Mouse (Mus musculus): ENCODE measurements around the gene Crygd.
"Not testable (repeated sequence)": the region's sequence is repeated elsewhere in the genome, so short reads cannot be mapped to it uniquely, and the experiment has no call there.

Crygd gene

DNA sequence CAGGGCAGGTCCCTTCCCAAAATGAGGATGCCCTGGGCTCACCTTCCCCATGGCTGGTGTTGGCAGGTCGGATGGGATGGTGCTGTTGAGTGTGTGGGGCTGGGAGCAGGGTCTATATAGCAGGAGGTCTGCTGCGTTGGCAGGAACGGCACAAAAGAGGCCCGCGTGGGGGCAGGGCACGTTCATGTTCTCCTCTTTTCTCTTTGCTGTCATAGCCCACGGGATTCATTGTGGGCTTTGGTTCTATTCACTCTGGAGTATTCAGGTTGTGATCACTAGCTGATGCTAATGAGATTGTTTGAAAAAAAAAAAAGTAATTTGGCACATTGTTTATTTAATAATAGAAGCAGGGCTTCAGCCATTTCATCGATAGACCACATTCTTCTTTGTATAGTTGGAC, at the start of gene Crygd:
Gene Crygd (minus strand): TSS at position 101 of the 400 bp plus-strand sequence.
- no peak for DNase-seq (ENCODE audit: low spot score)

DNA sequence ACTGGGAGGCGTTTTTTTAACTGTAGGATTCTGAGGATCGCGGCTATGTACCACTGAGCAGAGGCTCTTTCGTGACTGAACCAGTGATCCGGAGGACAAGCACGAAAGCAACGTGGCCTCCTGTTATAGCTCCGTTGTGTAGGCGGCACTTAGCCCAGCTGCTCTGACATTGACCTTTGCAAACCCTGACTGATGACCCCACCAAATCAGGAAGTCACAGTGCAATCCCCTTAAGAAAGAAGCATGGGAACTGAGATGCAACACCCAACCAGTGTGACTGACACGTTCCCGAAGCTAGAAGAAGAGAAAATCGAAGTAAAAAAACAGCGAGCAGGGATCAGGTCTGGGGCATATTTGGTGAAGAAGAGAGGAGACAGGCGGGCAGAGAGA, 49.5 kb upstream of the Crygd start:
- no peak for DNase-seq (ENCODE audit: low spot score)

DNA sequence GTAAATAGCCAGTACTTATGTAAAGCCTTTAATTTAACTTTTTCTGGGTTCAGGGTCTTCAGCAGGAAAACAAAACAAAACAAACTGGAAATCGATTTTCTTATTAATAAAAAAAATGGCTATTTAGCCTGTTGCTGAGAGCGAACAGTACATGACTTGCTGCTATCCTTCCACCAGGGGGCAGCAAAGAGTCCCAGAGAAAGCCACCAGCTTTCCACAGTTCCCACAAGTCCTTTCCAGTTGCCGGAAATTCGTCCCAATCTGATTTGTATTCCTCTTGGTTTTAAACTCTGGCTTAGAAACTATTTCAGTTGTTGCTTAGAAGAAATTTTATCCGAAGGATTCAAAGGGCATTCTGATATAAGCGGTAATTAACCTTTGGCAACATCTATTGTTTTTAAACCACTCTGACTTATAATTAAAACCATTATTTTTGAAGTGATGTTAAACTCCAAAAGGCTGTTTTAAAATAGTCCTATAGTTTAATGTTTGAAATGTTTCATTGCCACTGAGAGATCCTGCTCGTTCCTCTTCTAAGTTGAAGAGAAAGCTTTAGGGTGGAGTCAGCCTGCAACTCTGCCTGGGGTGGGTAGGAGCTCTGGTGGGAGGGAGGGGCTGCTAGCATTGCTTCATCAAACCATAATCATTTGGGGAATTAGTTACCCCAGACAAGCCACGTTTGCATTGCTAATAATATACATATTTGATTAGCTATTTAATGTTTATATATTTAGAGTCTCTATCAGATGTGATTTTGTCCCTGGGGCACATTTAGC, 49.0 kb upstream of the Crygd start:
- DNase-seq (ENCODE audit: low spot score) = peak; percentile 52

DNA sequence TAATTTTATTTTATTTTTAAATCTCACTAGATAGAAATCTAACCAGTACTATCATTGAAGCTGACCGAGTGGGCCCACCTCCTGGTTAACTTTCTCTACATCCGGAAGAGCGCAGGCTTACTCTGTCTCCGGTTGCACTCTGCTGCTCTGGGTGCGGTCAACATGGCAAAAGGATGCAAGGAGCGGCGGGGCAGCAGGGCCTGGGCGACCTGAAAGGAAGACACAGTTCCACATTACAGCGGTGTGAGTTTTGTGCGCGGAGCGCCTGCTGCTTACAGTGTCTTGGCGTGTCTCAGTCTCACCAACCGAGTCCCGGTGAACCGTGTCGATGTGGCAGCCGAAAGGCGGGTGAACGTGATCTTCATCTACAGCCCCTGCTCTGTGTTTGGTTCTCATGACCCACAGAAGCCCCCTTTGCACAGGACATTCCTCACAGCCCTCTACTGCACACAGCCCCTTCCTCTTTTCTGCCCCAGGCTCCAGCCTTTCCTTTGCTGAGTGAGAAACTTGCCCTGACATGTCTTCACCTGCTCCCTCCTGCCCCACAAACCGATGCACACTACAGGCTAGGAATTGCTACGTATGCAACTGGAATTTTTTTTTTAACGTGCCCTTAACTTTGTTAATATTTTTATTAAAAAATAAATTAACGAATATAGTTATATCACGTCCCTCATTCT, 46.6 kb upstream of the Crygd start:
- DNase-seq (ENCODE audit: low spot score) = no peak

DNA sequence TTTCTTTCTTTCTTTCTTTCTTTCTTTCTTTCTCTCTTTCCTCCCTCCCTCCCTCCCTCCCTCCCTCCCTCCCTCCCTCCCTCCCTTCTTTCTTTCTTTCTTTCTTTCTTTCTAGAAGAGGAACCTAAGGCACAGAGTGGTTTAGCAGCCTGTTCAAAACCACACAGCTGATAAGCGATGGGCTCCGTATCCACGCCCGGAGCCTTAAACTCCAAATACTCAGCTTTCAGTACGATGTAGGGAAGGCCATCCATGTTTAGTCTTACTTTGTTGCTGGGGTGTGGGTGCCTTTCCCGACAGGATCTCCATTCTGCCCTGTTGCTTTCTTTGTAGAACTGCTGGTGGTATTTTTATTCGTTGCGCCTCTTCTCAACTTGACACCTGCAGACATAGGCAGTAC, 45.9 kb upstream of the Crygd start:
- no peak for DNase-seq (ENCODE audit: low spot score)

DNA sequence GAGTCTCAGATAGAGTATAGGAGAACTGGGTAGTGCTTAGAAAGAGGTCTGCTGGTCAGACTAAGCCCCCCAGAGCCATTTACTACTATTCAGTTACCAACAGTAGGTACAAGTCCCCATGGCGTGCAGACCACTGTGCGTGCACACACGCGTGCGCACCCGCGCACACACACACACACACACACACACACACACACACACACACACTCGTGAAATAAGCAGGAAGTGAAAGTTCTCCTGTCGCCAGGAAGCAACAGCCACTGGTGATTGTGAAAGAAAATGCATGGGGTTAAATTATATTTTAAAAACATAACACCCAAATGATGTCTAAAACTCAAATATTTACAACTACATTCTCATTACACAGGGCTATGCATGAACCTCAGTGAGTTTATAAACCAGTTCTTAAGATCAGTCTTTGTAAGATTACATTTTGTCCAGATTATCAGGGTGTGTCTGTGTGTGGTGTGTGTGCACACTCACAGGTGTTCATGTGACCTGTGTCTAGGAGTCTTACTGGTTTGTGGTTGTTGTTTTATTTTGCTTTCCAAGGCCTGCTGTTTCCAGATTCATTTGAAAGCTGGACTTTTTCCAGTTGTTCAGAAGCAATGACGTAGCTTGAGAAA, 44.5 kb upstream of the Crygd start:
- no peak for DNase-seq (ENCODE audit: low spot score)

DNA sequence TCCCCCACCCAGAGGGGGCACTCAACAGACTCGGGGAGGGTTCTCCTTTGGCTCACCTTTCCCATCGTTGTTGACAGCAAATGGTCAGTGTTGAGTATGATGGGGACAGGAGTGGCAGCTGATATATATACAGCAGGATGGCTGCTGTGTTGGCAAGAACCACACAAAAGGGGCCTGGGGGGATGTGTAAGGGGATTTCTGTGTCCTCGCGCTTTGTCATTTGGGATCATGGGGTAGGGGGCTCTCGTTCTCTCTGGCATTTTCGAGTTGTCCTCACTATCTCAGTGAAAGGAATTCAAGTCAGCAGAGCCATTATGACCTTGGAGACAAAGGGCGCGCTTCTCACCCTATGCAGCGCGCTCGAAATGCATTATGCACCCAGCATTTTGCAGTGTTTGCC, 40.0 kb upstream of the Crygd start, which contains the start of gene Cryga:
Gene Cryga (minus strand): TSS at position 101 of the 400 bp plus-strand sequence.
- DNase-seq (ENCODE audit: low spot score) = no peak

DNA sequence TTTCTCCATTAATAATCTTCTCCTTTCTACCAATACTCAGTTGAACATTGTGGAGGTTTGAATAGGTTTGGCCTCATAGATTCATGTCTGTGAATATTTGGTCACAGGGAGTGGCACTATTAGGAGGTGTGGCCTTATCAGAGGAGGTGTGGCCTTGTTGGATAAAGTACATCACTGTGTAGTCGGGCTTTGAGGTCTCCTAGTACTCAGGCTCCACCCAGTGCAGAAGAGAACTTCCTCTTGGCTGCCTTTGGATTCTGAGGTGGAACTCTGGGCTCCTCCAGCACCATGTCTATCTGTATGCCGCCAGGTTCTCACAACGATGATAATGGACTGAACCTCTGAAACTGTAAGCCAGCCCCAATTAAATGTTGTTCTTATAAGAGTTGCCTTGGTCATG, 33.7 kb upstream of the Crygd start:
- DNase-seq (ENCODE audit: low spot score) = no peak

DNA sequence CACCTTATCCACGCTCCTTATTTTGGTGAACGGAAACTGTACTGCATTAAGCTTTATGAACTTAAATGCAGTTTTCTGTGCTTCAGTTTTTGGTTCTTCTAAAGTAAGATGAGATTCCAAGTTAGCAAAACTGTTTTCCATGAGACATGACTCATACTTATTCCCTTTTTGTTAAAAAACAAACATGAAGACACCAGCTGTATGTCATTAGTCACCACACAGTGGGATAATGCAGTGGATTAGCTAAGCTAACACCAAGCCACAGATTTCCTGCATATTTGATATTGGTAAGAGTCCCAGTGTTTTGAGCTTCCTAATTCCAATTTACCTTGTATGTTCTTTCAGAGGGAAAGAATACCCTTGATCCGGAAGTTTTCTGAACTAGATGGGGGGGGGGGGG, 28.3 kb upstream of the Crygd start:
- DNase-seq (ENCODE audit: low spot score) = no peak

DNA sequence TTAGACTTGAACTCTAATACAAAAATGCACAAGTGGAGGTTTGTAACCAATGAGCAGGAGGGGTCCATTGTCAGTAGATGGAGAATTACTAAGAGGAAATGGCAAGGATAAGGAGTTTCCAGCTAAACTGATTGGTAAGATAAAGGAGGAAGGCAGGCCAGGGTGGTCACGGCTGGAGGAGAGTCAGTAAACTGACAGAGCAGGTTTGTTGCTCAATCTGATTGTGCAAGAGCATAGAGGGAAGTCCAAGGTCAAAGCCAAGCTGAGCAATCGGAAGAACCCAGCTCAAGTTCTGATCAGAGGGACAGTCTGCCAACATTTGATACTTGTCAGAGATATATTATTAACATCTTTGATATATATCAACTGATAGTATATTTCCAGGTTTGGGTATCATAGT, 27.1 kb upstream of the Crygd start:
- no peak for DNase-seq (ENCODE audit: low spot score)

DNA sequence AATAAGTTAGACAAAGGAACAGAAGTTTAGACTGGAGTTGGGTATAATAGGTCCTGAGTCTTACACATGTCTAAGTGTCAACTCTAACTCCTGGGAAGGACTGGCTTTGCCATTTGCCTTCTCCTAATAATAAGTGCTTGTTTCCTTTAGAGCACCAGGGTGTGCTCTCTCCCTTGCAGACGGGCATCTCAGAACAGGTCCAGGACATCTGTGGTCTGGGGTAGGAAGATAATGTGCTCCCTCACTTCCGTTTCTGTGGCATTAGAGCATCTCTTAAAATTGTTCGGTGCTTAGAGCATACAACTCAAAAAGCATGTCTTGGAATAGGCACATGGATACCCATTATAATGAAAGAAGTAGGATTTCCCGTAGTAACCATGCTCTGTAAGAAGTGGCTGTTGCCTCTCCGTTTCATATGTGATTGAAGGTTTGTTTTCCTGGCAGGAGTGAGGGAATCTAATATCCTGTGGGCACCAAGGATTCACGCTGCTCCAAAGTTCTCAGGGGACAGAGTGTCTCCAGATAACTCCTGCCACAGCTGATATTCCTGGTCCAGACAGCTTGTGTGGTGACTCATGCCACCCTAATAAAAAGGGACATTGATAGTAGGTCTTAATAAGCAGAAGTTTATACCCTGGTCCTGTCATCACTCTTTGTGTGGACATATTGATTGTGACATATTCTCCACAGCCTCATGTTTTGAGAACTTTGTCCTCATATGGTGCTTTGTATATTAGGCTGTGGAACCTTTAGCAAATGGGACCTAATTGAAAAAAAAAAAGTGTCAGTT, 25.5 kb upstream of the Crygd start:
- no peak for DNase-seq (ENCODE audit: low spot score)

DNA sequence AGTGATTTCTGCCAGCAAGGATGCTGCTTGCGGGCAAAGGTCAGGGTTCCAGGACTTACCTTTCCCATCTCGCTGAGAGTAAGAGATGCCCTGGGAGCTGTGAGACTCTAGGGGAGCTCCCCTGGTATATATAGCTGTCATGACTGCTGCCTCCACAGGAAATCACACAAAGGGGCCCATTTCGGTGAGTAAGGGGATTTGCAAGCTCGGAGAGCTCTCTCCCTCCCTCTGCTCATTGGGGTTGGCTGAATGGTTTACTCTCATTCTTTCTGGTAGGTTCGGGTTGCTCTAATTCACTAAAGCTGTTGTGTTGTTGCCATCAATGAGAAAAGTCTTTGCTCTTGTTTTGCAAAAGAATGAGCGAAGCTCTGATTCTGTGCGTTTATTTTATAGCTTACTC, 18.9 kb upstream of the Crygd start, which contains the start of gene Crygb:
Gene Crygb (minus strand): TSS at position 101 of the 400 bp plus-strand sequence.
- no peak for DNase-seq (ENCODE audit: low spot score)

DNA sequence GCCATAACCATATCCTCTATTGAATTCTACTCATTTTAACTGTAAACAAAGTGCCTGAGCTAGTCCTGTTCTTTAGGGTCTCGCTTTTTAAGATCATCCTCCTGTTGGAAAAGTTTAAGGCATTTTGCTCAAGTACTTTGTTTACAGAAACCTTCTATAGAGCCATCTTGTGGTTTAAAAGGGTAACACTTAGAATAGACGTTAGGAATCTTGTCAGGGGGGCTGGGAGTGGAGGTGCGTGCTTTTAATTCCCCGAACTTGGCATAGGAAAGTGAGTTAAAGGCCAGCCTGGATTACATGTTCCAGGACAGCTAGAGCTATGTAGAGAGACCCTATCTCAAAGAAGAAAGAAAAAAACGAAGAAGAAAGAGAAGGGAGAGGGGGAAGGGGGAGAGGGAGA, 12.4 kb upstream of the Crygd start:
- DNase-seq (ENCODE audit: low spot score) = no peak

DNA sequence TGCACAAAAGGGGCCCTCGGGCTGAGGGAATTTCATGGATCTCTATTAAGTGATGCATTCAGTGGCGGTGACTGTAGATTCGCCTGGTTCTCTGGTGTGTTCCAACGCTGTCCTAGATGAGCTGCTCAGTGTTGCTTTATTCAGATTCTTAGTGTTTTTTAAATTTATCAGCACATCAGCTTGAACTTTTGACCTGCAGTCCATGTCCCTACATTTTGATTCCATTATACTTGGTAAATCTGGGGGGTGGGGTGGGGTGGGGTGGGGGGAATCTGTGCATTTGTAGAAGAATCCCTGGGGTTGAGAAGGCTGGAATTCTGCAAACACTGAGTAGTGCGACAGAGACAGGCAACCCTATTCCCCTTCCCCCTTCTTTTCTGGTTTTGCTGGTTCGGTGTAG, 10.3 kb upstream of the Crygd start, which contains the start of gene Crygc:
Gene Crygc (minus strand): TSS at position 101 of the 400 bp plus-strand sequence.
- DNase-seq (ENCODE audit: low spot score) = no peak

DNA sequence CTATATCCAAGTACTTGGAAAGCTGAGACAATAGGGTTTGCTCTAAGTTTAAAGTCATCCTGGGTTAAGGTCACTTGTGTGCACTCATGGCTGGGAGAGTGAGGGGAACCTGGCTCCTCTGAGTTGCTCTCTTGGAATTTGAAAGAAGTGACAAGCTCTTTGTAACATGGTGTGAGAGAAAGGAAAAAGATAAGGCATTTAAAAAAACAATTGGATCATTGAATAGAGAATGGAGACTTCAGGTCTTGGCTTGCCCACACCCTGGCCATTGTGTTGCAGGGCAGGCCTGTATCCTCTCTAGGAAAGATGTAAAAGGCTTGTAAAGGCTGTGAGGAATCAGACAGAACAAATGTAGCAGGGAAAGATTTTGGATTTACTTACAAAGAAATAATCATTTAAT, 4.6 kb upstream of the Crygd start:
- no peak for DNase-seq (ENCODE audit: low spot score)

DNA sequence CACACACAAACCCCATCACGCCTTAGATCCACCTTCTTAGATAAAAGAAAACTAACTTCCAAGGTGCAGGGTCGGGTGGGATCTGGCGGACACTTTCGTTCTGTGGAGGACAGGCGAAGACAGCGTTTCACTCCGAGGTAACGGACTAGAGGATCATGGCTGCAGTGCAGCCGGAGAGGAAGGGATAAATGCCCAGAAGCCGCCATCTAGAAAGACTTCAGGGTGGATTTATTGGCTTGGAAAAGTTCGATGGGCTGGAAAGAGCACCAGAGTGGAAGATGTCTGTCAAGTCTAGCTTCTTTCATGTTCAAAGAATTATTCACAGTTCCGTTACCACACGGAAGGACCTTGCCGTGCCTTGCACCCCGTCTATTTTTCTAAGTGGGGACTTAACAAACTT, 949 bp upstream of the Crygd start:
- no peak for DNase-seq (ENCODE audit: low spot score)

DNA sequence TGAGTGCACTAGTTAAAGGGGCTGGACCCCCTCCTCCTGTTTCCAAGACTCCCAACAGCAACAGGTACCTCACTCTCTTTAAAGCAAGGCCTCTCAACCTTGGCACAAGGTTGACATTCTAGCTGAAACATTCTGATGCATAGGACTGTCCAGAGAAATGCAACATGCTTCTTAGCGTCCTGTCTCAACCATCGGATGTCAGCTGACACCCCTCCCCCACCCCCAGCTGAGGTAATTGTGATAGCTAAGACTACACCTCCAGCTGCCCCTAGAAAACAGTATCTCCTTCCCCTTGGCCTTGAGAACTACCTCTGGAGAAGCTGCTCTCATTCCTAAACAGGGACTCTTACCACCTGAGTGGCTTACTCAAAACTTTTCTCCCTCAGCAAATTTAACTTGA, 11.1 kb downstream of the Crygd start:
- no peak for DNase-seq (ENCODE audit: low spot score)

DNA sequence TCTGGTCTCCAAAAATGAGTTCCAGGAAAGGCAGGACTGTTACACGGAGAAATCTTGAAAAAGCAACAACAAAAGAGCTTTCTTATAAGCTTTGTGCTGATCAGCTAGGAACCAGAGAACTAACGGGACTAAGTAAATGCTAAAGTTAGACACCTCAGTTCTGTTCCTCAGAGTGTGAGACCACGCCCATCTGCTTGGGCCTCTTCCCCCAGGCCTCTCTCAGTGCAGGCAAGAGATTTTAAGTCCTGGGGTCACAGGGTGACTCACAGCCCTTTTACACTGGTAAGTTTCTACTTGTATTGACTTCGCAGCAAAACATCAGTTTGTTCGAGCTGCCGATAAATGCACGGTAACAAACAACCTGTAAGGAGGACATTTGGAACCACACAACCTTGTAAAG, 11.6 kb downstream of the Crygd start:
- no peak for DNase-seq (ENCODE audit: low spot score)

DNA sequence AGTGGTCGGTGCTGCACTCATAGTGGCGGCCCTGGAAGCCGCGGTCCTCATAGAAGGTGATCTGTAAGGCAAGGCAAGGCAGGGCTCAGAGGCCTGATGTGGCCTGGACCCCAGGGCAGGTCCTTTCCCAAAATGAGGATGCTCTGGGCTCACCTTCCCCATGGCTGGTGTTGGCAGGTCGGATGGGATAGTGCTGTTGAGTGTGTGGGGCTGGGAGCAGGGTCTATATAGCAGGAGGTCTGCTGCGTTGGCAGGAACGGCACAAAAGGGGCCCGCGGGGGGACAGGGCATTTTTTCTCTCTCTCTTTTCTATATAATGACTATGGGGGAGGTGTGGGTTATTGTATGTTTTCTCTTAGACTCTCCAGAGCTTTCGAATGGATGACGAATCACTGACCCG, 12.3 kb downstream of the Crygd start, which contains the start of gene Cryge:
Gene Cryge (minus strand): TSS at position 198 of the 400 bp plus-strand sequence.
- not testable (repeated sequence) for DNase-seq (ENCODE audit: low spot score)

DNA sequence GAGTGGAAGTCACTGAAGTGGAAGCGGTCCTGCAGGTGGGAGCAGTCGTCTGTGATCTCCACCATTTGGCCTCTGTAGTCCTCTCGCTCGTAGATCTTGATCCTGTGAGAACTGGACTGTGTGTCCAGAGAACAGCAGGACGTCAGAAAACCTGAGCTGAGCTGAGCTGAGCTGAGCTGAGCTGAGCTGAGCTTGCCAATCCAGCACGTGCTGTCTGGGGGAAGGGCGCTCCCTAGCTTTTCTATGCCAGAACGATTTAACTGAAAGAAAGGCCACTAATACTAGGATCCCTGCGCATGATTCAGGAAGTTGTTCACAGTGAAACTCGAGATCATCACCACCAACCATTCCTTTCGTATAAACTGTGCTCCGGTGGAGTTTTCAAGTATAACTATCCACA, 14.5 kb downstream of the Crygd start:
- peak; percentile 32 for DNase-seq (ENCODE audit: low spot score)

DNA sequence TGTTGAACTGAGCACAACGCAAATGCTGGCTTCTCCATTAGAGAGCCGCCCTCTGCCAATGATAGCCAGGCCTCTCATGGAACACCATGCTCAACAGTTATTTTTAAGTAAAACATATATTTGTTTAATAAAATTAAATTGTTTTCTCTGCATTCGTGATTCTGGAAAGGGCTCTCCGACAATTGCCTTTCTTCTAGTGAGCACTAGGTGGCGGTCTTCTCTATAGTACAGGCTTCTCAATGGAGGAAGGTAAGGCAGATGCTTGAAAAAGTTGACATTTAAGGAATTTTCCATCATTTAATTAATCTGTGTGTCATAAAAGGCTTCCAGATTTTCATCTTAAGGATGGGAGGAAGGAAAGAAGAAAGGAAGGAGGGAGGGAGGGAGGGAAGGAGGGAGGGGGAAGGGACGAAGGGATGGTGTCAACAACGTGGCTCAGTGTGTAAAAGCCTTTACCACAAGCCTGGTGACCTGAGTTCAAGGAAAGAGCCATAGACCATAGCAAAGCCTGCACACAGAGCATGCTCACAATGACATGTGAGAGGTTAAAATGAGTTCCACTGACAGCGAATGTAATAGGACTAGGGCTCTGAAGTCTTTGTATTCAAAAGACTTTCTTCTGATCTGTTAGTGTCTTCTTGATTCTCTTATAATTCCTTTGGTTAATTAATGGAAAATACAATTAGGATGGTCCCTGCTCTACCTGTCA, 16.7 kb downstream of the Crygd start:
- no peak for DNase-seq (ENCODE audit: low spot score)

DNA sequence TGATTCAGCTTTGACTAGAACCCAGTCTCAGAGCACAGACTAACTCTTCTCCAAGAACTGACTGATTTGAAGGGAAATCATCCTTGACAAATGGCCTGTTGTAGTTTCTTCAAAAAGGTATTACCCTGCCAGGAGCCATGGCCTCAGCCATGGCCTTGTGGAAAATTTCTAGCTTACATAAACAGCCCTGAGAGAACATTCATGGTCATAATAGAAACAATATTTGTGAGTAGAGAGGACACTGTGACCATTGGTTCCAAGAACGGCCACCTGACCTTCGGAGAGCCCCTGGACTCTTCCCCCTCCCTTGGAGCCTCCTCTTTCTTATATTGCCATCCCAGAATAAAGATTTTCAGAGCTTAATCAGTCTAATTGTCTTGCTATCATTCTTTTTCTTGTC, 19.8 kb downstream of the Crygd start:
- DNase-seq (ENCODE audit: low spot score) = no peak

Data from testis, postnatal 14 days (tissue).